Mouse (Mus musculus) layer of hippocampus, postnatal 10 days (tissue): ENCODE results near the gene Cdx4. TPM values are rescaled to one million over a fixed set of nuclear protein-coding genes. Genes with fewer than 3 reads are reported as not detected.

ENCODE experiments used
- DNase-seq, 2 experiments: peaks; one replicate each; pipeline ENCODE4 v3.0.0; 2021; ENCODE audit warnings: low spot score in 2 of 2
- total RNA-seq, 2 experiments: library from RNA; stranded (reverse); gene quantifications; 2 replicates each; pipeline ENCODE4 v1.2.3; 2021

Cdx4 gene
- total RNA-seq, 2 experiments from 2014 or later = not detected

DNA sequence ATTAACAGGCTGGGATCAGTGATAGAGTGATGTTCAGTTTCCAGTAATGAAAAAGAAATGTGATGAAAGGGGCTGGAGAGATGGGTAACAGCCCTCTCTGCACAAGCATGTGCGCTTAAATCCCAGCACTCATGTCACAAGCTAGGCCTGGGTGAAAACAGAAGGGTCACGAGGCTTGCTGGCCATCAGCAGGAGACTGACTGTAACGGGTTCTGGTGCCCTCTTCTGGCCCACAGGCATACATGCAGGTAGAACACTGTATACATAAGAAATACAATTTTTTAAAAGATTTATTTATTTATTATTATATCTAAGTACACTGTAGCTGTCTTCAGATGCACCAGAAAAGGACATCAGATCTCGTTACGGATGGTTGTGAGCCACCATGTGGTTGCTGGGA lies 53.1 kb downstream of the Cdx4 start:
- no peak for DNase-seq

Other genes starting within 250 kb of the Cdx4 start
- 10 to 100 TPM; 70.9 to 73.7 TPM for gene Nap1l2, start 134.8 kb upstream of the Cdx4 start, total RNA-seq
- gene Chic1, start 35.1 kb downstream of the Cdx4 start, total RNA-seq = 1 to 10 TPM; 9.5 to 9.8 TPM
- under 1 TPM in 1 of 2 experiments, not detected in 1; 0.46 TPM for gene Tsx, start 93.1 kb downstream of the Cdx4 start, total RNA-seq
- gene Gm26992, start 100.6 kb downstream of the Cdx4 start, total RNA-seq = not detected